Mouse (Mus musculus) midbrain, embryonic 16.5 days (tissue): ENCODE results near the gene Tada2b. TPM values are rescaled to one million over a fixed set of nuclear protein-coding genes. Genes with fewer than 3 reads are reported as not detected.

Experiments
- ATAC-seq: fragments of 200-750 bp; cut with Nextera tagmentation; 2 replicates; pipeline ENCODE4 v1.8.0; 2017; ENCODE audit warnings: moderate TSS enrichment
- H3K27ac ChIP-seq: fragments of 300-500 bp; sonication (generic); 2 replicates; pipeline ENCODE4 v1.5.1; 2014; ENCODE audit warnings: mild to moderate bottlenecking, low read length, mixed read lengths
- H3K27me3 ChIP-seq: fragments of 300-500 bp; sonication (generic); 2 replicates; pipeline ENCODE4 v1.6.1; 2014; ENCODE audit warnings: low read depth, low read length, mixed read lengths; ENCODE audit not compliant: control insufficient read depth, insufficient read depth
- H3K36me3 ChIP-seq: fragments of 300-500 bp; sonication (generic); 2 replicates; pipeline ENCODE4 v1.6.1; 2014; ENCODE audit warnings: mild to moderate bottlenecking, low read length, moderate library complexity, mixed read lengths; ENCODE audit not compliant: control insufficient read depth, insufficient read depth
- H3K4me1 ChIP-seq: fragments of 300-500 bp; sonication (generic); 2 replicates; pipeline ENCODE4 v1.6.1; 2014; ENCODE audit warnings: mild to moderate bottlenecking, low read length, mixed read lengths; ENCODE audit not compliant: control insufficient read depth, insufficient read depth
- H3K4me2 ChIP-seq: fragments of 300-500 bp; sonication (generic); 2 replicates; pipeline ENCODE4 v1.6.1; 2014; ENCODE audit warnings: mild to moderate bottlenecking, low read length, mixed read lengths
- H3K4me3 ChIP-seq: fragments of 300-500 bp; sonication (generic); 2 replicates; pipeline ENCODE4 v1.5.1; 2014; ENCODE audit warnings: low read depth, mild to moderate bottlenecking, low read length, moderate library complexity, mixed read lengths
- H3K9ac ChIP-seq: fragments of 300-500 bp; sonication (generic); 2 replicates; pipeline ENCODE4 v1.6.1; 2014; ENCODE audit warnings: low read depth, low read length, mixed read lengths
- H3K9me3 ChIP-seq: fragments of 300-500 bp; sonication (generic); replicated peaks from 2 replicates; pipeline ENCODE4 v1.6.1; 2014; ENCODE audit warnings: mild to moderate bottlenecking, low read length, mixed read lengths; ENCODE audit not compliant: control insufficient read depth, poor library complexity, severe bottlenecking
- WGBS: fragments of 180-500 bp; shearing (Covaris S2); extraction: QIAGEN DNeasy Blood & Tissue Kit; methylation state at CpG from one replicate; pipeline ENCODE4 v1.1.7; 2014; 5-methylcytosine and 5-hydroxymethylcytosine counted together
- polyA plus RNA-seq: library from polyadenylated mRNA; unstranded; fragments of >200 nt; fragmentation: Nextera tagmentation; extraction: Ambion mirVana; gene quantifications from 2 replicates; pipeline ENCODE4 v1.2.1, GENCODE M21; 2015

Tada2b gene
- polyA plus RNA-seq, 1 experiment from 2014 or later = 2.9 TPM

DNA sequence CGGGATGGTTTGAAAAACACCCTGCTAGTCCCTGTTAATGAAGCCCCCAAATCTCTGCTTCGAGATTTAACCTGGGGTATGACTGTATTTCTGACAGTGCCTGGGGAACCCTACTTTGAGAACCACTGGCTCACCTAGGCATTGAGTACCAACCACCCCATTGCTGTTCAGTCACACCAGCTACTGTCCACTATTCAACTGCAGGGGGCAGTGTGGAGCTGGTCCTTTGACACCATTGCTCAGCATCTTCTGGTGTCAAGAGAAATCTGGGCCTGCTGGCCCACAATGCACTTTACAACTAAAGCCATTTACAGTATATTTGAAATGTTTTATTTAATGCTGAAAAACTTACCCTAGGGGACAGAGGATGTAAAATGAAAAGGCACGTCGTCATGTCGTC is 9.8 kb downstream of the Tada2b start:
- no peak for ATAC-seq
- Histone ChIP-seq H3K4me2 (no peak overlapping the region), H3K27me3 (no peaks in the 10 kb centered on the region), H3K36me3 (peaks cover 31% of the 10 kb centered on the region), H3K27ac (no peak overlapping the region), H3K9me3 (no peaks in the 10 kb centered on the region), H3K9ac (no peak overlapping the region), H3K4me1 (no peaks in the 10 kb centered on the region), H3K4me3 (no peak overlapping the region)
- WGBS = 87% methylated on average over 5 of the region's 5 CpGs

DNA sequence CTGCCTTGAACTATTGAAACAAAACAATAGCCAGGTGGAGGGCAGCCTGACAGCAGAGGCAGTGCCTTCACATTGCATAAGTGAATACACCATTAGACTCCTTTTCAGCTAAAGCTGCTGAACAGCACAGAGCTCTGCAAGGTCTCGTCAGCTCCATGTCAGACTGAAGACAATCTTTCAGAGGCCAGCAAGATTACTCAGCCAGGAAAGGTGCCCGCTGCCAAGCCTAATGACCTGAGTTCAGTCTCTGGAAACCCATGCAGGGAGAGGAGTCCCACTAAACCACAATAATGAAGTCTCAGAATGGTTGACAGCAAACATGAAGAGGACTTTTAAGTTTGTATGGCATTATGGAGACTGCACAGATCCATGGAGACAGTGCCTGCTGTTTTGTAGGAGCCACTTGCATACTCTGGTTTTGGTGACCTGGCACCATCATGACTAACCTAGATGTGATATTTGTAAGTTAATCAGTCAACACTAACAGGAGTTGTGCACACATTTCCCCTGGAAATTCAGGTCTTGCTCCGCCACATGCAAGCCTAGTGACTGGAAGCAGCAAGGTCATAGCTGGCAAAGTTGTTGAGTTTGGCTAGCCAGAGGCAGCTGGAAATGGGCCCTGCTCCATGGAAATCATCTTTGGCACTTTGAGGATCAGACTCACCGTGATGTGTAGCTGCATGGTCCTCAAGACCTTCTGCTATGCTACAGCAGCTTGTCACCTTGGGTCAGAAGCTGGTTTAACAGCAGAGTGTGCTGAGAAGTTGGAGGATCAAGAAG is 11.0 kb downstream of the Tada2b start:
- no peaks in the 10 kb centered on the region for H3K9me3 ChIP-seq
- 93% methylated on average over 4 of the region's 4 CpGs for WGBS
- no peak for ATAC-seq
- H3K36me3 ChIP-seq = peaks cover 31% of the 10 kb centered on the region
- H3K4me3 ChIP-seq = no peak overlapping the region
- H3K27ac ChIP-seq = no peak overlapping the region
- no peaks in the 10 kb centered on the region for H3K27me3 ChIP-seq
- H3K9ac ChIP-seq = no peak overlapping the region
- no peaks in the 10 kb centered on the region for H3K4me1 ChIP-seq
- H3K4me2 ChIP-seq = no peak overlapping the region

DNA sequence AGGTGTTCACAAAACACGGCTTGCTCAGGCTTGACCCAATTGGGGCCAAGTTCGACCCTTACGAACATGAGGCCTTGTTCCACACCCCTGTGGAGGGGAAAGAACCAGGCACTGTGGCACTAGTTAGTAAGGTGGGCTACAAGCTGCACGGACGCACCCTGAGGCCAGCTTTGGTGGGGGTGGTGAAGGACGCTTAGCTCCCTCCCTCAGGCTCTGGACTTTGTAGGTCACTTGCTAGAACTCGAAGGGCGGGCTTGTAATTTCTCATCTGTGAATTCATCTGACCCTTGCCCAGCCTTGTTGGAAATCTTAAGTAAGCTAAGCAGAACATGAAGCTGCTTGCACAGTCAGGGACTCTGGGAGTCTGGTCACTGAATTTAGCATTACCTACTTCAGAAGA is 12.9 kb downstream of the Tada2b start:
- 93% methylated on average over 8 of the region's 8 CpGs for WGBS
- no peak overlapping the region for H3K4me3 ChIP-seq
- no peak for ATAC-seq
- peaks cover 4% of the 10 kb centered on the region for H3K4me1 ChIP-seq
- H3K27me3 ChIP-seq = no peaks in the 10 kb centered on the region
- no peak overlapping the region for H3K4me2 ChIP-seq
- H3K36me3 ChIP-seq = peaks cover 31% of the 10 kb centered on the region
- H3K9me3 ChIP-seq = no peaks in the 10 kb centered on the region
- no peak overlapping the region for H3K9ac ChIP-seq
- H3K27ac ChIP-seq = no peak overlapping the region

DNA sequence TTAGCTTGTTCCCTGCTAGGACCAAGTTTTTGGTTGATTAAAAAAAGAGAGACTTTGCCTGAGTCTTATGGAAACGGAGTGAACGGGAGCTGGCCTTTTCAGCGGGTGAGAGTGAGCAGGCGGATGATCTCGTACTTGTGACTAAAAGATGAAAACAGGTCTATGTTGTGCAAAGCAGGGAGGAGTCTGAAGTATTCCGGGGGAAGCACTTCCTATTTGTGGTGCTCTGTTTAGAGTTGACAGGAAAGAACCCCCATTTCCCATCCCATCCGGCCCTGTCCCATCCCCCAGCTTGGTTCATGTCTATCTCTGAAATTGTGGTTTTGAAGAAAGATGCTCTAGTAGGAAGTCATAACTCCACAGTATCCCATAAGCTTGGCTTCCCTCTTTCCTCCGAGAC is 18.2 kb downstream of the Tada2b start:
- Histone ChIP-seq H3K27me3 (peaks cover 3% of the 10 kb centered on the region; the same call in 1 of the 2 replicates), H3K4me1 (peaks cover 17% of the 10 kb centered on the region), H3K9ac (peak overlapping the region; percentile 89), H3K36me3 (peaks cover 11% of the 10 kb centered on the region), H3K4me2 (peak overlapping the region; percentile 91), H3K9me3 (no peaks in the 10 kb centered on the region), H3K4me3 (peak overlapping the region; percentile 77), H3K27ac (no peak overlapping the region)
- no peak for ATAC-seq
- WGBS = 38% methylated on average over 8 of the region's 8 CpGs

DNA sequence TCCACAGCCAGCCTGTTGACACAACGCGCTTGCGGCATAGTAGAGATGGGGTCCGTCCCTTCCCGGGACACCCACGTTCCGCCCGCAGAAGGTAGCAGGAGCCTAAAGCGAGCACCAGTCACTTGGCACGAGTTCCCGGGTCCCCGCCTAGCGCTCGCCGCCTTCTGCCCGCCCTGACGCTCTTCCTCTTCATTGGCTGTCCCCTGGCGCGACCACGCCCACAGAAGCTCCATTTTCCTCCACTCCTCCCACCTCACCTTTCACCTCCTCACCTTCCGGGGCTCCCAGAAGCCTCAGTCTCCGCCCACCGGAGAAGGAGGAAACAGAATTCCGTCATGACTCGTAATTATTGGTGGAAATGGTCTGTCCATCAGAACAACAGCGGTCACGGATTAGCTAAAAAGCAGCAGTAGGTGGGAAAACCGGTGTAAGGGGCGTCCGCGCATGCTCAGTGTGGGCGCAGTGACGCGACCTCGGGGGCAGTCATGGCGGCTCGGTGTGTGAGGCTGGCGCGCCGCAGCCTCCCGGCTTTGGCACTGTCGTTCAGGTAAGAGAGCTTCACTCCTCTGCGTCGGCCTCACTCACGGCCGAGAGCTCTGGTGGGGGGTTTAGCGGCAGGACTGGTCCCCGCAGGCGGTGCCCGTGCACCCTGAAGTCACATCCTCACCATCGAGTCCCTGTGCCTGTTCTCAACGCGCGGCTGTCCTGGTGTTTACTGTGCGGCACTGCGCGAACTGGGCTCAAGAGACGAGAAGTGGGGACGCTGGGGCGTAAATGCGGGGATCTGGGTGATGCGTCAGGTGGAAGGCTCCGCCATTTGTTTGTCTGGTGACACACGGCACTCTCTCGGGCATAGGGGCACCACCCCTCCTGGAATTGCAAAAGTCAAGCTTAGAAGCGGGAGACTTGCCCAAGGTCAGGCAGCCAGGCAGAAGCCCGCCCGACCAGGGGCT is 19.1 kb downstream of the Tada2b start, which contains the start of gene Grpel1:
Gene Grpel1, plus strand, starts transcription at position 290 of the 953 bp plus-strand sequence.
- WGBS = under 1% methylated on average over 68 of the region's 68 CpGs

DNA sequence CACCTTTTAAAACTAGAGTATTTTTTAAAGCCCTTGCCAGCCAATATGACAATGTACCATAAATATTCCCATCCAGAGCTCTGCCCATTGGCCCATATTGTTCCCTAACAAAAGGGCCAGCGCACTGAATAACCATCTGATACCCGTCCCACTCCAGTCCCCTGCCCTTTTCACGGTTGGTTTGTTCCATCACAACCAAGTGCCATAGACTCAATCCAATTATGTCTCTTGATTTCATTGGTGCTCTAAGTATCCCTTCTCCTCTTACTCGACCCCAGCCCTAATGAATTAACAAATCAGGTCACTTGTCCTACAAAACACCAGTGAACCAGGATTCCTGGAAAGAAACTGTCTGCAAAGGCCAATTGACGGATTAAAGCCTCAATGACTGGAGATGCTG is 20.7 kb downstream of the Tada2b start:
- Histone ChIP-seq H3K9ac (no peak overlapping the region), H3K9me3 (no peaks in the 10 kb centered on the region), H3K4me2 (no peak overlapping the region), H3K4me1 (peaks cover 17% of the 10 kb centered on the region), H3K27ac (no peak overlapping the region), H3K4me3 (no peak overlapping the region), H3K27me3 (peaks cover 3% of the 10 kb centered on the region; the same call in 1 of the 2 replicates), H3K36me3 (no peaks in the 10 kb centered on the region)
- WGBS = 8% methylated on average over 5 of the region's 5 CpGs
- ATAC-seq = no peak

More for the DNA sequence above, 19.1 kb downstream of the Tada2b start, which contains the start of gene Grpel1:
- Histone ChIP-seq H3K27ac (peak within 1 kb of the TSS; percentile 79), H3K4me3 (peak within 1 kb of the TSS; percentile 77), H3K36me3 (peaks cover 3% of the 10 kb centered on the region; the same call in 1 of the 2 replicates), H3K27me3 (peaks cover 3% of the 10 kb centered on the region; the same call in 1 of the 2 replicates), H3K9ac (peak within 1 kb of the TSS; percentile 89), H3K9me3 (no peaks in the 10 kb centered on the region), H3K4me2 (peak within 1 kb of the TSS; percentile 91), H3K4me1 (peaks cover 17% of the 10 kb centered on the region)
- peak; percentile 94 for ATAC-seq

DNA sequence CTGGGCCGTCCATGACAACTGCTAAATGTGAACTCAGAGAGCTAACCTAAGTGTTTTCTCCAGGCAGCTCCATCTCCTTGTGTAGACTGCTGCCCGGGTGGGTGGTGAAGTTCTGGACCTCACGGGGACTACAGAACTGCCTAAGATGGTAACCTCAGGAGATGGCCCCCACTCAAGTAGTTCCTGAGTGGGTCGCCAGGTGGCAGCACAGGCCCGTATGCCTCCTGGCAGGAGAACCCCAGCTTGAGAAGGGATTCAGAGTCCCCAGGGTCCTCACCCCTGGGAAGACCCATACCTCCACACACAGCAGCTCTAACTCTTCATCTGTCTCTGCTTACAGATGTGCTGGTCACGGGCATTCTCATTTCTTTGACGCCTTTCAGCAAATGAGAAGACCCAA is 21.3 kb downstream of the Tada2b start:
- Histone ChIP-seq H3K27me3 (peaks cover 3% of the 10 kb centered on the region; the same call in 1 of the 2 replicates), H3K9me3 (no peaks in the 10 kb centered on the region), H3K27ac (no peak overlapping the region), H3K9ac (no peak overlapping the region), H3K36me3 (no peaks in the 10 kb centered on the region), H3K4me2 (no peak overlapping the region), H3K4me3 (no peak overlapping the region), H3K4me1 (peaks cover 17% of the 10 kb centered on the region)
- ATAC-seq = no peak
- 21% methylated on average over 7 of the region's 7 CpGs for WGBS

DNA sequence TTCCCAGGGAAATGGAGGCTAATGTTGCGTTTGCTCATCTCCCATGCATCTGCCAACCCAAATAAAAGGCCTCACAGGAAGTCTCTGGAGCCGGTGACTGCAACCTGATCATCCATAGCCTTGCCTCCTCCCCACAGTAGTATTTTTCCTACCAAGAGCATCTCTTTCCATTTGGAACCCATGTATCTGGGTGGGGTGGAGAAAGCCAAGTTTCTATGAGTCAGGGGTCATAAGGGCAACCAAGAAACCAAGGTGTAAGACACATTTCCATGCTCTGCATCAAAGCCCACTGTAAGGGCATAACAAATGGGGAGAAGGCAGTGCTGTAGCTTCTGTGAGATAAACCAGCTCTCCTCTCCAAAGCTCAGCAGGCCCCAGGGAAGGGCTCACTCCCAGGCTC is 22.9 kb downstream of the Tada2b start:
- H3K27me3 ChIP-seq = peaks cover 3% of the 10 kb centered on the region; the same call in 1 of the 2 replicates
- no peak for ATAC-seq
- H3K36me3 ChIP-seq = no peaks in the 10 kb centered on the region
- no peak overlapping the region for H3K9ac ChIP-seq
- no peaks in the 10 kb centered on the region for H3K9me3 ChIP-seq
- peaks cover 13% of the 10 kb centered on the region for H3K4me1 ChIP-seq
- H3K4me2 ChIP-seq = no peak overlapping the region
- WGBS = 74% methylated on average over 2 of the region's 2 CpGs
- H3K27ac ChIP-seq = no peak overlapping the region
- no peak overlapping the region for H3K4me3 ChIP-seq
